Mouse (Mus musculus): ENCODE data around the gene Olfr323. TPM values are rescaled to one million over a fixed set of nuclear protein-coding genes. Genes with fewer than 3 reads are reported as not detected.

Gene Olfr323
- polyA plus RNA-seq, 1 experiment from 2014 or later: not detected

DNA sequence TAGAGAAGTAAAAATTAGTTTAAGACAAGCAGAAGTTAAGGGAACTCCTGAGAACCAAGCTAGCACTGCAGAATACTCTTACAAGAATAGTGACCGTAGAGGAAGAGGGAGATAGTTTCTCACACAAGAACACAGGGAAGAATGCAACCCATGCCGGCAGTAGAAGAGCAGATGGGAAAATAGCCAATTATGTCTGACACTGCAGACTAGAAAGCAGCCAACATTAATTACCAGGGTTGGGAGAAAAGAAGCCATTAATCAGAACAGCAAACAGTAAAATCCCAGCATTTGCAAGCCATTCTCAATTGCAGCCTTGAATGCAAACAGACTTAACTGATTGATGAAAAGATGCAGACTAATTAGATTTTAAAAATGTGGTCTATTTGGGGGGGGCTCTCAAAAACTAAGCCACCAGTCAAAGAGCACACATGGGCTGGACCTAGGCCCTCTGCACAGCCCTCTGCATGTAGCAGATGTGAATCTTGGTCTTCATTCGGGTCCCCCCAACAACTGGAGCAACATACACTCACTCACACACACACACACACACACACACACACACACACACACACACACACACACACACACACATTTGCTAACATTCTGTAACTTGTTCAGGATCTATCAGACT lies 41.6 kb downstream of the Olfr323 start:
- H3K9ac ChIP-seq (ENCODE audit: low read depth, low read length): no peak overlapping the region
- no peaks in the 10 kb centered on the region for H3K4me1 ChIP-seq (replicated peaks; ENCODE audit: control insufficient read depth, insufficient read depth, low read length)
- WGBS: 79% methylated on average over 3 of the region's 3 CpGs
- H3K27me3 ChIP-seq (replicated peaks; ENCODE audit: control insufficient read depth, insufficient read depth, low read length): no peaks in the 10 kb centered on the region
- ATAC-seq (replicated peaks; ENCODE audit: low FRiP score): no peak
- no peak for DNase-seq (ENCODE audit: low spot score)
- no peaks in the 10 kb centered on the region for H3K36me3 ChIP-seq (ENCODE audit: control insufficient read depth, insufficient read depth, low read length)
- no peaks in the 10 kb centered on the region for H3K9me3 ChIP-seq (ENCODE audit: control insufficient read depth, low read length)
- H3K4me3 ChIP-seq (ENCODE audit: low read depth, low read length): no peak overlapping the region
- H3K4me2 ChIP-seq: no peak overlapping the region
- no peak overlapping the region for H3K27ac ChIP-seq (ENCODE audit: low read depth, low read length)

DNA sequence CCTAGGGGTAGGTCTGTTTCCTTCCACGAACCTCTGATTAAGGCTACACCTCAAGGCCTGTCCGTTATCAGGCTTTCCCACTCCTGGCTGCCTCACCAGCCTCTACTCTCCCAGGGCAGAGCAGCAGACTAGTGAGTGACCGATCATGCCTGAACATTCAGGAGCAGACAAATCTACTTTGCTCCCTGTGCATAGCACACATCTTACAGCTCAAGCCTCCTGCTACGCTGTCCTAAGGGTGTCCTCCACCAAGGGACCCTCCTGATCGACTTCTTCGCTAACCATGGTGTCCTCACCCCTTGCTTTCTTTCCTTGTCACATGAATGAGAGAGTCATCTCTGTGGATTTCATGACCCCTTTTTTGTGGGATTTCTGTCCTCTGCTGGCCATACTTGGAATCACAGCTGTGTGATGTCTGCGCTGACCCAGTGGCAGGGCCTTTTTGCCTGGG lies 42.4 kb downstream of the Olfr323 start:
- H3K36me3 ChIP-seq (ENCODE audit: control insufficient read depth, insufficient read depth, low read length): no peaks in the 10 kb centered on the region
- no peaks in the 10 kb centered on the region for H3K4me1 ChIP-seq (replicated peaks; ENCODE audit: control insufficient read depth, insufficient read depth, low read length)
- H3K4me3 ChIP-seq (ENCODE audit: low read depth, low read length): no peak overlapping the region
- H3K4me2 ChIP-seq: peak overlapping the region; percentile 13
- H3K27me3 ChIP-seq (replicated peaks; ENCODE audit: control insufficient read depth, insufficient read depth, low read length): no peaks in the 10 kb centered on the region
- DNase-seq (ENCODE audit: low spot score) (peak; percentile 51), ATAC-seq (replicated peaks; ENCODE audit: low FRiP score) (peak; percentile 99)
- WGBS: 43% methylated on average over 7 of the region's 7 CpGs
- no peak overlapping the region for H3K9ac ChIP-seq (ENCODE audit: low read depth, low read length)
- H3K27ac ChIP-seq (ENCODE audit: low read depth, low read length): peak overlapping the region; percentile 35
- H3K9me3 ChIP-seq (ENCODE audit: control insufficient read depth, low read length): no peaks in the 10 kb centered on the region

DNA sequence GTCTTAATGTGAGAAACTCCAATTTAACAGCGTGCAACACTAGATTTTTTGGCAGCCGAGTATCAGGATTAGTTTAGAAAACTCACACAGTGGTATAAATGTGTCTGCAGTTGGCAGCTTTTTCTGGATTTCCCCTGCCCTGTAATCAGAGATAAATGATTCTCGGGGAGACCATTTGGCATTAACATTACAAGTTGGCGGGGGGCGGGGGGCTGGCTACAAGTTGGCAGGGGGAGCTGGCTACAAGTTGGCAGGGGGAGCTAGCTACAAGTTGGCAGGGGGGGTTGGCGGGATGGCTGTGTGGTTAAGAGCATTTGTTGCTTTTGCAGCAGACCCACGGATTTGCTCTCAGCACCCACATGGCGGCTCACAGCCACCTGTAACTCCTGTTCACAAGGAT lies 51.7 kb downstream of the Olfr323 start:
- H3K27me3 ChIP-seq (replicated peaks; ENCODE audit: control insufficient read depth, insufficient read depth, low read length): no peaks in the 10 kb centered on the region
- no peak for ATAC-seq (replicated peaks; ENCODE audit: low FRiP score)
- no peak overlapping the region for H3K4me2 ChIP-seq
- H3K4me3 ChIP-seq (ENCODE audit: low read depth, low read length): no peak overlapping the region
- no peaks in the 10 kb centered on the region for H3K9me3 ChIP-seq (ENCODE audit: control insufficient read depth, low read length)
- no peak overlapping the region for H3K27ac ChIP-seq (ENCODE audit: low read depth, low read length)
- H3K9ac ChIP-seq (ENCODE audit: low read depth, low read length): no peak overlapping the region
- DNase-seq (ENCODE audit: low spot score): no peak
- H3K4me1 ChIP-seq (replicated peaks; ENCODE audit: control insufficient read depth, insufficient read depth, low read length): no peaks in the 10 kb centered on the region
- no peaks in the 10 kb centered on the region for H3K36me3 ChIP-seq (ENCODE audit: control insufficient read depth, insufficient read depth, low read length)
- 68% methylated on average over 8 of the region's 8 CpGs for WGBS

DNA sequence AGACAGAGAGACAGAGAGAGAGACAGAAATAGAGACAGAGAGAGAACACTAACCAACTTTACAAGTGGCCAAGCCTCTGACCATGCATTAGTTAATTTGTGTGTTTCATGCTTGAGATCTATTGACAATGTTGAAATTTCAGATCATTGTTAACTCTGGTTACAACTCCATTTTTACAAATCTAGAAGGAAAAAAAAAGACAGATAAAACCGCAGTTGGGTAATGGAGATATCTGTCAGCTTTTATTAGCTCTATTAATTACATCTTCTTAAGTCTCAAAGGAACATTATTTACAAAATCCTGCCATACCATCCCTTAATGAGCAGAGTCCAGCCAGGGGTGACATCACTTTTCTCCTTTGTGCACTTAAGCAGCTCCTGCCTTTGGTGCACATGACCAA lies 52.9 kb downstream of the Olfr323 start, which contains the start of gene Olfr325:
TSS of gene Olfr325 (plus strand) at position 301 of the 400 bp plus-strand sequence.
- no peaks in the 10 kb centered on the region for H3K36me3 ChIP-seq (ENCODE audit: control insufficient read depth, insufficient read depth, low read length)
- no peak within 1 kb of the TSS for H3K27ac ChIP-seq (ENCODE audit: low read depth, low read length)
- H3K27me3 ChIP-seq (replicated peaks; ENCODE audit: control insufficient read depth, insufficient read depth, low read length): no peaks in the 10 kb centered on the region
- H3K9ac ChIP-seq (ENCODE audit: low read depth, low read length): no peak within 1 kb of the TSS
- 64% methylated on average over 1 of the region's 1 CpGs for WGBS
- H3K4me2 ChIP-seq: no peak within 1 kb of the TSS
- no peak for ATAC-seq (replicated peaks; ENCODE audit: low FRiP score)
- H3K4me3 ChIP-seq (ENCODE audit: low read depth, low read length): no peak within 1 kb of the TSS
- no peak for DNase-seq (ENCODE audit: low spot score)
- no peaks in the 10 kb centered on the region for H3K4me1 ChIP-seq (replicated peaks; ENCODE audit: control insufficient read depth, insufficient read depth, low read length)
- H3K9me3 ChIP-seq (ENCODE audit: control insufficient read depth, low read length): no peaks in the 10 kb centered on the region

Other genes starting within 250 kb of the Olfr323 start
- not detected in 2 replicates for gene 1810065E05Rik, start 209.4 kb downstream of the Olfr323 start, polyA plus RNA-seq (2014; fragmentation: Nextera tagmentation; extraction: Ambion mirVana)
- gene Gm12253, start 197.9 kb downstream of the Olfr323 start, polyA plus RNA-seq (2014; fragmentation: Nextera tagmentation; extraction: Ambion mirVana): not detected in 2 replicates
- gene Lypd9, start 177.6 kb downstream of the Olfr323 start, polyA plus RNA-seq (2014; fragmentation: Nextera tagmentation; extraction: Ambion mirVana): not detected in 2 replicates
- gene Olfr30, start 168.2 kb downstream of the Olfr323 start, polyA plus RNA-seq (2014; fragmentation: Nextera tagmentation; extraction: Ambion mirVana): not detected in 2 replicates
- gene Olfr332, start 137.9 kb downstream of the Olfr323 start, polyA plus RNA-seq (2014; fragmentation: Nextera tagmentation; extraction: Ambion mirVana): not detected in 2 replicates
- gene Olfr331, start 127.9 kb downstream of the Olfr323 start, polyA plus RNA-seq (2014; fragmentation: Nextera tagmentation; extraction: Ambion mirVana): not detected in 2 replicates
- not detected in 2 replicates for gene Olfr330, start 95.7 kb downstream of the Olfr323 start, polyA plus RNA-seq (2014; fragmentation: Nextera tagmentation; extraction: Ambion mirVana)
- not detected in 2 replicates for gene Olfr329-ps, start 84.1 kb downstream of the Olfr323 start, polyA plus RNA-seq (2014; fragmentation: Nextera tagmentation; extraction: Ambion mirVana)
- gene Olfr328, start 74.9 kb downstream of the Olfr323 start, polyA plus RNA-seq (2014; fragmentation: Nextera tagmentation; extraction: Ambion mirVana): 0.05 and 0.08 TPM in 2 replicates
- gene Olfr224, start 59.9 kb downstream of the Olfr323 start, polyA plus RNA-seq (2014; fragmentation: Nextera tagmentation; extraction: Ambion mirVana): not detected in 2 replicates
- not detected in 2 replicates for gene Olfr325, start 52.8 kb downstream of the Olfr323 start, polyA plus RNA-seq (2014; fragmentation: Nextera tagmentation; extraction: Ambion mirVana)
- not detected in 2 replicates for gene Olfr324, start 35.4 kb downstream of the Olfr323 start, polyA plus RNA-seq (2014; fragmentation: Nextera tagmentation; extraction: Ambion mirVana)
- not detected in 2 replicates for gene 2210407C18Rik, start 14.4 kb downstream of the Olfr323 start, polyA plus RNA-seq (2014; fragmentation: Nextera tagmentation; extraction: Ambion mirVana)
- 5.6 and 6.4 TPM in 2 replicates for gene Trim58, start 10.0 kb upstream of the Olfr323 start, polyA plus RNA-seq (2014; fragmentation: Nextera tagmentation; extraction: Ambion mirVana)
- not detected in 2 replicates for gene Olfr322, start 28.3 kb upstream of the Olfr323 start, polyA plus RNA-seq (2014; fragmentation: Nextera tagmentation; extraction: Ambion mirVana)
- gene Olfr320, start 50.6 kb upstream of the Olfr323 start, polyA plus RNA-seq (2014; fragmentation: Nextera tagmentation; extraction: Ambion mirVana): not detected in 2 replicates
- not detected in 2 replicates for gene Olfr319, start 68.7 kb upstream of the Olfr323 start, polyA plus RNA-seq (2014; fragmentation: Nextera tagmentation; extraction: Ambion mirVana)
- not detected in 2 replicates for gene Olfr318, start 93.5 kb upstream of the Olfr323 start, polyA plus RNA-seq (2014; fragmentation: Nextera tagmentation; extraction: Ambion mirVana)
- gene Olfr317, start 108.7 kb upstream of the Olfr323 start, polyA plus RNA-seq (2014; fragmentation: Nextera tagmentation; extraction: Ambion mirVana): not detected in 2 replicates
- not detected in 2 replicates for gene Olfr316, start 122.2 kb upstream of the Olfr323 start, polyA plus RNA-seq (2014; fragmentation: Nextera tagmentation; extraction: Ambion mirVana)
- gene Olfr315, start 142.7 kb upstream of the Olfr323 start, polyA plus RNA-seq (2014; fragmentation: Nextera tagmentation; extraction: Ambion mirVana): not detected in 2 replicates
- not detected in 2 replicates for gene Olfr314, start 152.5 kb upstream of the Olfr323 start, polyA plus RNA-seq (2014; fragmentation: Nextera tagmentation; extraction: Ambion mirVana)
- gene Fam183b, start 171.5 kb upstream of the Olfr323 start, polyA plus RNA-seq (2014; fragmentation: Nextera tagmentation; extraction: Ambion mirVana): 0.70 and 0.86 TPM in 2 replicates
- gene Olfr313, start 184.5 kb upstream of the Olfr323 start, polyA plus RNA-seq (2014; fragmentation: Nextera tagmentation; extraction: Ambion mirVana): not detected in 2 replicates
- not detected in 2 replicates for gene Olfr312, start 198.7 kb upstream of the Olfr323 start, polyA plus RNA-seq (2014; fragmentation: Nextera tagmentation; extraction: Ambion mirVana)
- not detected in 2 replicates for gene Olfr311, start 208.8 kb upstream of the Olfr323 start, polyA plus RNA-seq (2014; fragmentation: Nextera tagmentation; extraction: Ambion mirVana)
- gene Gm12258, start 216.7 kb upstream of the Olfr323 start, polyA plus RNA-seq (2014; fragmentation: Nextera tagmentation; extraction: Ambion mirVana): 4.3 and 5.2 TPM in 2 replicates
- 5.0 and 5.6 TPM in 2 replicates for gene 2810021J22Rik, start 236.7 kb upstream of the Olfr323 start, polyA plus RNA-seq (2014; fragmentation: Nextera tagmentation; extraction: Ambion mirVana)